Mouse (Mus musculus) hindbrain, embryonic 16.5 days (tissue): ENCODE data around the gene Tmem18. TPM values are rescaled to one million over a fixed set of nuclear protein-coding genes. Genes with fewer than 3 reads are reported as not detected.

Experiments used
- ATAC-seq: fragments of 200-750 bp; cut with Nextera tagmentation; 2 replicates; pipeline ENCODE4 v1.8.0; 2017; ENCODE audit warnings: moderate TSS enrichment, moderate library complexity
- H3K27ac ChIP-seq: fragments of 300-500 bp; sonication (generic); 2 replicates; pipeline ENCODE4 v1.5.1; 2014; ENCODE audit warnings: low read depth, mild to moderate bottlenecking, control low read depth, low read length, moderate library complexity
- H3K27me3 ChIP-seq: fragments of 300-500 bp; sonication (generic); replicated peaks from 2 replicates; pipeline ENCODE4 v1.6.1; 2014; ENCODE audit warnings: low read length; ENCODE audit not compliant: control insufficient read depth, insufficient read depth
- H3K36me3 ChIP-seq: fragments of 300-500 bp; sonication (generic); 2 replicates; pipeline ENCODE4 v1.6.1; 2014; ENCODE audit warnings: mild to moderate bottlenecking, low read length, moderate library complexity, mixed read lengths; ENCODE audit not compliant: control insufficient read depth, insufficient read depth
- H3K4me1 ChIP-seq: fragments of 300-500 bp; sonication (generic); 2 replicates; pipeline ENCODE4 v1.6.1; 2014; ENCODE audit warnings: low read depth, low read length; ENCODE audit not compliant: control insufficient read depth, insufficient read depth
- H3K4me2 ChIP-seq: fragments of 300-500 bp; sonication (generic); 2 replicates; pipeline ENCODE4 v1.6.1; 2014; ENCODE audit warnings: mild to moderate bottlenecking, low read length, control low read depth, moderate library complexity
- H3K4me3 ChIP-seq: fragments of 300-500 bp; sonication (generic); 2 replicates; pipeline ENCODE4 v1.5.1; 2014; ENCODE audit warnings: mild to moderate bottlenecking, low read length, control low read depth, moderate library complexity
- H3K9ac ChIP-seq: fragments of 300-500 bp; sonication (generic); 2 replicates; pipeline ENCODE4 v1.6.1; 2014; ENCODE audit warnings: low read depth, mild to moderate bottlenecking, control low read depth, low read length, moderate library complexity
- H3K9me3 ChIP-seq: fragments of 300-500 bp; sonication (generic); 2 replicates; pipeline ENCODE4 v1.6.1; 2014; ENCODE audit warnings: mild to moderate bottlenecking, low read length, moderate library complexity; ENCODE audit not compliant: control insufficient read depth
- WGBS: fragments of 180-500 bp; shearing (Covaris S2); extraction: QIAGEN DNeasy Blood & Tissue Kit; methylation state at CpG from one replicate; pipeline ENCODE4 v1.1.7; 2014; 5-methylcytosine and 5-hydroxymethylcytosine counted together
- polyA plus RNA-seq: library from polyadenylated mRNA; unstranded; fragments of >200 nt; fragmentation: Nextera tagmentation; extraction: Ambion mirVana; gene quantifications from 2 replicates; pipeline ENCODE4 v1.2.1, GENCODE M21; 2015

Gene Tmem18
- polyA plus RNA-seq, 1 experiment from 2014 or later = 38.9 TPM

DNA sequence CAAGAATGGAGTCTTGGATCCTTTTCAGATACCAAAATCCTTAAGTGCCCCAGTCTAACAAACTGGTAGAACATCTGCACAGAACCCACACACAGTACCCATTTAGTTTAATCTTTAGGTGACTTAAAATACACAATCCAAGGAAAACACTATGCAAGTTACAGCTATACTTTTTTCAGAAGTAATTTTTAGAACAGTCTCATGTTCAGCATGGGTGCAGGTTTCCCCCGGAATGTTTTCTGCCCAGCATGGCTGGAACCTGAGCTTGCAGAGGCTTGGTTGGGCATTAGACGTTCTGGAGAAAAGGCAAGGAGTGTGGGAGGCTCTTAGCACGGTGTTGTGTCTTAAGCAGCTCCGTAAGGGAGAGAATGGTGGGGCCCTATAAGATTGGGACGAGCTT lies 7.6 kb downstream of the Tmem18 start:
- H3K27me3 ChIP-seq = no peaks in the 10 kb centered on the region
- no peak overlapping the region for H3K4me2 ChIP-seq
- ATAC-seq = no peak
- no peaks in the 10 kb centered on the region for H3K9me3 ChIP-seq
- no peak overlapping the region for H3K9ac ChIP-seq
- H3K4me3 ChIP-seq = no peak overlapping the region
- peaks cover 21% of the 10 kb centered on the region for H3K36me3 ChIP-seq
- 91% methylated on average over 5 of the region's 5 CpGs for WGBS
- H3K27ac ChIP-seq = no peak overlapping the region
- no peaks in the 10 kb centered on the region for H3K4me1 ChIP-seq

DNA sequence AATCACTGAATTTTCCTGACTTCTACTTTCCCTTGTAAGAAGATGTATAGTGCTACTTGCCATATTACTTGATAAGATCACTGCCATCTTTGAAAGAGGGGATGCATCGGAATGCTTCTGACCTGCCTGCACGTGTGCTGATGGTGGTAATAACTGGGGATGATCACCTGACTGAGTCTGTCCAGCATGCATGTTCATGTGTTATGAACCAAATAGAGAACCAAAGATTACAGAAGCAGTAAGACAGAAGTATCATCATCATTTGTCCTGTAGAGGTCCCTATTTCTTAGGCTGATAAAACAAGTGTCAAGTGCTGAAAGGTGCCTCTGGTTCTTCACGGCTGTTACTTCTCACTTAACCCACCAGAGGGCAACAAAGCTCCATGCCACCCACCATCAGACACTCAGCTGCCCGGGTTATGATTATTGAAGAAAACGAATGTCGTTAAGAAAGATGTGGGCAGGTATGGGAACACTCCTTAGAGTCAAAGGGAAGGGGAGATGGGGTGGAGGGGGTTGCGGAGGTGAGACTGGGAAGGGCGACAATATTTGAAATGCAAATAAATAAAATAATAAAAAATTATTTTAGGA lies 12.7 kb downstream of the Tmem18 start:
- Histone ChIP-seq H3K4me2 (no peak overlapping the region), H3K4me3 (no peak overlapping the region), H3K9me3 (no peaks in the 10 kb centered on the region), H3K4me1 (no peaks in the 10 kb centered on the region), H3K27me3 (no peaks in the 10 kb centered on the region), H3K9ac (no peak overlapping the region), H3K27ac (no peak overlapping the region), H3K36me3 (no peaks in the 10 kb centered on the region)
- peak; percentile 80 for ATAC-seq
- 38% methylated on average over 8 of the region's 8 CpGs for WGBS

DNA sequence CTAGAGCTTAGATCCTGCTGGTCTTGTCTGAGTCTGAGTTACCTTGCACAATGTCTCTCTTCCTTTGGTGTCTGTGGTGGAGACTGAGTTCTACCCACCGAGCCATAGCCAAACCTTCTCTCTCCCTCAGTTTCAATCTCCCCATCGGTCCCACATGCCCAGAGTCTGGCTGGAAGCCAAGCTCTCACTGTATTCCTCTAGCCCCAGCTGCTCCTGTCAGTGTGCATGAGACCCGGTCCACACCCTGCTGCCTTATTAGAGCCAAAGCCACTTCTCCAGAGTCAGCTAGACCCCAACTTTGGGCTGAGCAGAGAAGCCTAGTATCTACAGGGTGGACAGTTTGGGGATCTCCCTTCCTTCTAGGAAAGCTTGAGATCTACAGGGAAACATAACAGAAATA lies 14.7 kb downstream of the Tmem18 start:
- Histone ChIP-seq H3K9me3 (no peaks in the 10 kb centered on the region), H3K36me3 (no peaks in the 10 kb centered on the region), H3K4me2 (no peak overlapping the region), H3K4me1 (no peaks in the 10 kb centered on the region), H3K4me3 (no peak overlapping the region), H3K27me3 (no peaks in the 10 kb centered on the region), H3K9ac (no peak overlapping the region), H3K27ac (no peak overlapping the region)
- ATAC-seq = no peak
- WGBS = 41% methylated on average over 3 of the region's 3 CpGs

DNA sequence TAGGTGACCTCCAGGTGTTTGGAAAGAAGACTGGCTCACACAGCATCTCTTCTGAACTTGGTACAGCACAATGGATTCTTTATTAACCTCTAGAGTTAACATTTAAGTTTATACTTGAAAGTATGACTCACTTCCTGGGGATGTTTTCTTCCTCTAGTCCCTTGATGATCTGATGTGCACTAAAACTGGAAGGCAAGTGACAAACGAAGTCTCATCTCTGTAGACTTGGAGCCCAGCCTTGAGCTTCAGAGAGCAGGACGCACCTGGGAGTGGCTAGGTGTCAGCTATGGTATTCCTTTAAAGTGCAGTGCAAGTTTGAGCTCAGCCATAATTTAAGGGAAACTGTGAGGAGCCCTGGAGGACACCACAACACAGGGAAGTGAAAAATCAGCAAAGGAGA lies 15.2 kb downstream of the Tmem18 start:
- Histone ChIP-seq H3K9ac (no peak overlapping the region), H3K4me2 (no peak overlapping the region), H3K36me3 (no peaks in the 10 kb centered on the region), H3K9me3 (no peaks in the 10 kb centered on the region), H3K4me1 (no peaks in the 10 kb centered on the region), H3K27ac (no peak overlapping the region), H3K4me3 (no peak overlapping the region), H3K27me3 (no peaks in the 10 kb centered on the region)
- no peak for ATAC-seq
- WGBS = 78% methylated on average over 2 of the region's 2 CpGs

DNA sequence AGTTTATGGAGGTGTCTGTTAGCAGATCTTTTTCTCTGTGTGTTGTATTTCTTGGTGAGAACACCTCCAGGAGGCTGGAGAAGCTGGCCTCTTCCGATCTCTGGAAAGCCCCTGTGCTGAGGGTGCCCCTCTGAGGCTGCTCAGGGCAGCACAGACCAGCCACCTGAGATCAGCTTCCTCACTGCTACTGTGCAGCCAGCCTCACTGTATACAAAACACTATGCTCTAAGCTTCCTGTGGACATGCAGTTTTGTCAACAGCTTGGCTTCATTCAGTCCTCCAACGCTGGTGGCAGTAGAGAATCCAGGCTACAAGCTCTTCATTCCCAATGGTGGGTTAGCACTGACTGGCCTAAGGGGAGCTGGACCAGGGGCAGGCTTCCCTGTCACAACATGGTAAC lies 15.8 kb downstream of the Tmem18 start:
- Histone ChIP-seq H3K27me3 (no peaks in the 10 kb centered on the region), H3K9ac (no peak overlapping the region), H3K27ac (no peak overlapping the region), H3K4me2 (no peak overlapping the region), H3K9me3 (no peaks in the 10 kb centered on the region), H3K36me3 (no peaks in the 10 kb centered on the region), H3K4me3 (no peak overlapping the region), H3K4me1 (no peaks in the 10 kb centered on the region)
- ATAC-seq = no peak
- 89% methylated on average over 2 of the region's 2 CpGs for WGBS

DNA sequence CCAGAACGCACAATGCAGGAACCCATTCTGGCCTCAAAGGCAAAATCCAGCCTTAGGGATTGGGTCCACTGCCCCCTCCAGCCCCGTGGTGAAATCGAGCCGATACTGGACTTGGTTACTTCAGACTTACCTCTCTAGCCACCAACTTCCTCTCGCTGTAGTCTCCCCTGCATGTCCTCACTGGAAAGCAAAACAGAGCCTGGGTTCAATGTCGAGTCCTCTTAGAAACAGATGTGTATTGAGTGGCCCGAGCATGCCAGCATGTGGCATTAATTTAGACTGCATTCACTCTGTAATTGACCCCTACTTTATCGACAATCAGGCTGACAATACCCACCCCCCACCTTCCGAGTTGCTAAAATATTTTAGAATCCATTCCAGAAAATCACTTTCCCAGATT lies 19.8 kb downstream of the Tmem18 start:
- Histone ChIP-seq H3K36me3 (no peaks in the 10 kb centered on the region), H3K27ac (no peak overlapping the region), H3K4me3 (no peak overlapping the region), H3K9me3 (no peaks in the 10 kb centered on the region), H3K9ac (no peak overlapping the region), H3K4me1 (no peaks in the 10 kb centered on the region), H3K27me3 (no peaks in the 10 kb centered on the region), H3K4me2 (no peak overlapping the region)
- 68% methylated on average over 9 of the region's 9 CpGs for WGBS
- no peak for ATAC-seq

DNA sequence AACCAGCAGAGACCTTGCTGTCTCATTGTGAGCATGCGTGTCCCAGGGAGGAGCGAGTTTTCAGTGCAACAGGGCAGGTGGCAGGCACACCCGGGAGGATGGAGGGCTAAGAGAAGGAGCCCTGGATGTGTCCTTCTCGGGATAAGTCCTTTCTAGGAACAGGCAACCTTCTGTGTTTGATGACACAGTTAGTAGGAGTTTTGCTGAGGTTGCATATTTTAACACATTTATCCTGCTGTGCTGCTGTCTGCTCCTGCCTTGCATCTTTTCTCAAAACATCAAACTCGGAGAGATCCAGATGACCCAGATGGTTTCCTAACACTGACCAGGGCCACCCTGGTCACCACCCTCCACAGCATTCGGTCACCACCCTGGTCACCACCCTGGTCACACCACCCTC lies 20.6 kb downstream of the Tmem18 start:
- Histone ChIP-seq H3K36me3 (no peaks in the 10 kb centered on the region), H3K4me3 (no peak overlapping the region), H3K27ac (no peak overlapping the region), H3K4me1 (no peaks in the 10 kb centered on the region), H3K9me3 (no peaks in the 10 kb centered on the region), H3K4me2 (no peak overlapping the region), H3K9ac (no peak overlapping the region), H3K27me3 (no peaks in the 10 kb centered on the region)
- no peak for ATAC-seq
- WGBS = 75% methylated on average over 6 of the region's 6 CpGs

DNA sequence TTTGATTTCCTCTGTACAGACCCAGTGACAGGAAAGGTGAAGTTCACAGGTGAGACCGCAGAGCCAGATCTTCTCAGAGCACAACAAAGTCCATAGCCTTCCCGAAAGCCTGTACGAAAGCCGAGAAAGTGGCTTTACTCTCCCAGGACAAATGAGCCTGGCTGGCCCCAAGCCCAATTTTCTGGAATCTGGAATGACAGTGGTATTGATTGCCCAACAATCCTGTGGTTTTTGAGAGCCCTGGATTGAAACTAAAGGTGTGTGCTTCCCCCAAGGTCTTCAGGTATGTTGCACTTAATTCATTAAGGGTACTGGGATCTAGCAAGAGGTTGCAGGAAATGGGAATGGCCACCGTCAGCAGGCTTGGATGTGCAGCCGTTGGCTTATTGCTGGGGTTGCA lies 21.7 kb downstream of the Tmem18 start:
- no peaks in the 10 kb centered on the region for H3K27me3 ChIP-seq
- no peak for ATAC-seq
- H3K36me3 ChIP-seq = no peaks in the 10 kb centered on the region
- H3K27ac ChIP-seq = no peak overlapping the region
- no peaks in the 10 kb centered on the region for H3K4me1 ChIP-seq
- 91% methylated on average over 6 of the region's 6 CpGs for WGBS
- no peaks in the 10 kb centered on the region for H3K9me3 ChIP-seq
- H3K4me2 ChIP-seq = no peak overlapping the region
- H3K9ac ChIP-seq = no peak overlapping the region
- no peak overlapping the region for H3K4me3 ChIP-seq

DNA sequence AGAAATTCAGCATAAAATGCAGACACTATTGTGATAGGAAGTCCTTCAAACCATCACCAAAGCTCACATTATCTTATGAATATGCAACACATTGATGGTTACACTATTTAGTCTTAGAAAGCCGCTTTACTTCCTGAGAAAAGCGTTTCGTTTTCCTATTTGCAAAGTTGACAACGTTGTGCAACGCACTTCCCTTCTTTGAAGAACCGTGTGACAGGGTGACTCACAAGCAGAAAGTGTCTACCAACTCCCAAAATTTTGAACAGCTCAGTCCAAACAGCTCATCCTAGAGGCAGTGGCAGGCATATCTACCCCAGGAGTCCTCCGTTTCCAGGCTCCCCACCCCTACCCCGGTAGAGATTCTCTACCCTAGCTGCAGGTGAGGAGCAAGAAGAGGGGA lies 22.5 kb downstream of the Tmem18 start:
- 77% methylated on average over 8 of the region's 8 CpGs for WGBS

DNA sequence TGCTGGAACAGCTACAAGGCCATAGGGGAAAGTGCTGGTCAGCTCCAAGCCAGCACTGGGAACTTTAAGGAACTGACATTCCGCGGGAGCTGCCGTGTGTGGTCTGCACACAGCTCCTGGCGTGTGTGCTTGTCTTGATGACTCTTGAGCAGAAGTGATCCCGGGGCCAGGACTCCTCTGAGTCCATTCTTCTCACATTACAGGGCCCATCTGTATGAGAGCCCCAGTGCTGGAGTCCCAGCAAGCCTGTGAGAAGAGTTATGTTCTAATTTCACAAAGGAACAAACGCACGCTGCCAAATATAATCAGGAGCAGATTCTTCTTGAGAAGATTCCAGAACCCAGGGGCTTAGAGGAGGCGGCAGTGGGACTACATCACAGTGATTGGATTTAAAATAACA lies 34.2 kb downstream of the Tmem18 start:
- Histone ChIP-seq H3K27ac (no peak overlapping the region), H3K36me3 (no peaks in the 10 kb centered on the region), H3K9me3 (no peaks in the 10 kb centered on the region), H3K9ac (no peak overlapping the region), H3K4me1 (no peaks in the 10 kb centered on the region), H3K4me3 (no peak overlapping the region), H3K4me2 (no peak overlapping the region), H3K27me3 (no peaks in the 10 kb centered on the region)
- 69% methylated on average over 8 of the region's 8 CpGs for WGBS
- ATAC-seq = no peak

More for the DNA sequence above, 22.5 kb downstream of the Tmem18 start:
- H3K4me2 ChIP-seq = no peak overlapping the region
- no peak overlapping the region for H3K27ac ChIP-seq
- H3K27me3 ChIP-seq = no peaks in the 10 kb centered on the region
- no peaks in the 10 kb centered on the region for H3K4me1 ChIP-seq
- H3K36me3 ChIP-seq = no peaks in the 10 kb centered on the region
- ATAC-seq = no peak
- no peaks in the 10 kb centered on the region for H3K9me3 ChIP-seq
- no peak overlapping the region for H3K4me3 ChIP-seq
- H3K9ac ChIP-seq = no peak overlapping the region
